Mouse (Mus musculus) lung, postnatal 14 days (tissue): Measurements from ENCODE around the gene Hrh2.

Source experiments
- DNase-seq: peaks from one replicate; pipeline ENCODE4 v3.0.0; 2021

Gene Hrh2

GRCm38 (mm10) chr13:54177346-54177745, 14.6 kb upstream of the Hrh2 start:
- DNase-seq: no peak

GRCm38 (mm10) chr13:54178647-54179046, 13.3 kb upstream of the Hrh2 start:
- DNase-seq: no peak

GRCm38 (mm10) chr13:54179971-54180370, 12.0 kb upstream of the Hrh2 start:
- DNase-seq: no peak

GRCm38 (mm10) chr13:54180461-54180860, 11.5 kb upstream of the Hrh2 start:
- peak; percentile 28 for DNase-seq

GRCm38 (mm10) chr13:54181318-54181717, 10.6 kb upstream of the Hrh2 start:
- DNase-seq: no peak

GRCm38 (mm10) chr13:54181947-54182346, 10.0 kb upstream of the Hrh2 start:
- DNase-seq: no peak

- no peak for DNase-seq
These were observed 5.5 kb upstream of the Hrh2 start for GRCm38 (mm10) chr13:54186394-54186793.

- no peak for DNase-seq
These were observed 3.7 kb upstream of the Hrh2 start for GRCm38 (mm10) chr13:54188190-54188706.

- no peak for DNase-seq
These were observed 2.0 kb upstream of the Hrh2 start for GRCm38 (mm10) chr13:54189896-54190295.

- DNase-seq: no peak
These were observed 748 bp upstream of the Hrh2 start for GRCm38 (mm10) chr13:54191181-54191580.

- DNase-seq: no peak
These were observed 1.7 kb downstream of the Hrh2 start for GRCm38 (mm10) chr13:54193580-54193979.

GRCm38 (mm10) chr13:54199000-54199399, 7.1 kb downstream of the Hrh2 start:
- no peak for DNase-seq

- DNase-seq: no peak
These were observed 10.5 kb downstream of the Hrh2 start for GRCm38 (mm10) chr13:54202458-54202857.

GRCm38 (mm10) chr13:54203419-54203818, 11.5 kb downstream of the Hrh2 start:
- DNase-seq: no peak

- no peak for DNase-seq
These were observed 13.3 kb downstream of the Hrh2 start for GRCm38 (mm10) chr13:54205195-54205594.

- no peak for DNase-seq
These were observed 14.3 kb downstream of the Hrh2 start for GRCm38 (mm10) chr13:54206140-54206753.

- DNase-seq: no peak
These were observed 17.7 kb downstream of the Hrh2 start for GRCm38 (mm10) chr13:54209476-54210253.

GRCm38 (mm10) chr13:54211528-54212488, 19.9 kb downstream of the Hrh2 start:
- no peak for DNase-seq

- DNase-seq: no peak
These were observed 20.6 kb downstream of the Hrh2 start for GRCm38 (mm10) chr13:54212516-54212915.

- DNase-seq: no peak
These were observed 23.3 kb downstream of the Hrh2 start for GRCm38 (mm10) chr13:54215266-54215665.

GRCm38 (mm10) chr13:54215777-54216316, 23.9 kb downstream of the Hrh2 start:
- no peak for DNase-seq

GRCm38 (mm10) chr13:54218341-54218740, 26.4 kb downstream of the Hrh2 start:
- DNase-seq: no peak
